Mouse (Mus musculus) right cerebral cortex, postnatal 36 days (tissue): ENCODE results near the gene Spout1.

Experiments
- DNase-seq, 2 experiments: peaks; one replicate each; pipeline ENCODE4 v3.0.0; 2022; ENCODE audit warnings: low spot score in 2 of 2, mixed read lengths in 1 of 2

Spout1 gene

DNA sequence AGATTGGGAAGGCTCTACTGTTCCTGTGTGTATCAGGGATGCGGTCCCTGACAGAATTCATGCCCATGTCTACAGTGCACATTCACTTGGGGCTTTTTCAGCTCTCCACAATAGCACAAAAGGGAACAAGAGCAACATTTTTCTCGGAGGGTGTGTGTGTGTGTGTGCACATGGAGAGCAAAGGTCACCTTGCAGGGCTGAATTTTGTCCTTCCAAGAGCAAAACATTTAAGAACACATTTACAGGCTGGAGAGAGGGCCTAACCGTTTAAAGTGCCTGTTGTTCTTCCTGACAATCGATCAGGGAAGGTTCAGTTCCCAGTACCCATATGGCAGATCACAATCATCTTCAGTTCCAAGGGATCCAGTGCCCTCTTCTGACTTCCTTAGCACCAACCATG is 48.1 kb downstream of the Spout1 start:
- no peak for DNase-seq

DNA sequence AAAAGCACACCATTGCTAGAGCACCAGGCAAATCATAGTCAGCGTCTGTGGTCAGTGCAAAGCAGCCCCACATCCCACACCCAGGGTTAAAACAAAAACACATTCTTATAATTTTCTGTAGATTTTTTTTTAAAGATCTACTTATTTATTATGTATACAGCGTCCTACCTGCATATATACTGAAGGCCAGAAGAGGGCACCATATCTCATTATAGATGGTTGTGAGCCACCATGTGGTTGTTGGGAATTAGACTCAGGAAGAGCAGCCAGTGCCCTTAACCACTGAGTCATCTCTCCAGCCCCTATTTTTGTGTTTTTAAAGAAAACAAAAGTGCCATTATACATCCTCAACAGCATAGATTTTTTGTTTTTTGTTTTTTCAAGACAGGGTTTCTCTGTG is 49.5 kb downstream of the Spout1 start:
- DNase-seq: no peak

DNA sequence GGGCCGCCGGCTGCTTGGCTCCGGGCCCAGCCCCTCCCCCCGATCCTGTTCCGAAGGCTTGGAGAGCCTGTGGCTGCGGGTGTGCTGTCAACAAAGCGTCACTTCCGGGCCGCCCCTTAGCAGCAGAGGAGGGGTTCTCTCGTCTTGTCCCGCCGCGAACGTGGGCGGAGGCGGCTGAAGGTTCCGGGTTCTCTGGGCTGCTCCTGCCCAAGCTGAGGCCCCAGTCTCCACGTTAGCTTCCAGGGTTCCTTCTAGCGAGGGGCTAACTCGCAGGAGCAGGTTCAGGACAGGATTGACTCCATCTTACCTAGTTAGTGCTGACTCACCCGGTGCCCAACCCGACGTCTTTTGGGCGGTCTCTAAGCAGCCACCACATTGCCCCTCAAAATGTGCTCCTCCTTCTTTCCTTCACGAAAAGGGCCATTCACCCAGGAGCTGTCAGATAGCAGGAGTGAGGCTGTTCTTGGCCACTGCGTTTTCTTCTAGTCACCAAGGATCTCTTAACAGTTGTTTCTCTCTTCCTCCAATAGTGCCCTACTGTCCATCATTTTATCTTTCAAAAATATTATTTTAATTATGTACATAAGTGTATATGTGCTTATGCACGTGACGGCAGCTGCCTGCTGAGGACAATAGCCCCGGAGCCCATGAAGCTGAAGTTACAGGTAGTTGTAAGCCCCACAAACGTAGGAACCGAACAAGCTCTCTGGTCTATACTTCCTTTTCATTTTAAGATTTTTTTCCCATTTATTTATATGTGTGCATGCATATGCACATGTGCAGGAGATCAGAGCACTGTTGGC is 53.6 kb downstream of the Spout1 start, which contains the start of gene Zer1:
Gene Zer1, minus strand, starts transcription at position 114 of the 803 bp plus-strand sequence.
- DNase-seq: peak; percentile 92 to 94

DNA sequence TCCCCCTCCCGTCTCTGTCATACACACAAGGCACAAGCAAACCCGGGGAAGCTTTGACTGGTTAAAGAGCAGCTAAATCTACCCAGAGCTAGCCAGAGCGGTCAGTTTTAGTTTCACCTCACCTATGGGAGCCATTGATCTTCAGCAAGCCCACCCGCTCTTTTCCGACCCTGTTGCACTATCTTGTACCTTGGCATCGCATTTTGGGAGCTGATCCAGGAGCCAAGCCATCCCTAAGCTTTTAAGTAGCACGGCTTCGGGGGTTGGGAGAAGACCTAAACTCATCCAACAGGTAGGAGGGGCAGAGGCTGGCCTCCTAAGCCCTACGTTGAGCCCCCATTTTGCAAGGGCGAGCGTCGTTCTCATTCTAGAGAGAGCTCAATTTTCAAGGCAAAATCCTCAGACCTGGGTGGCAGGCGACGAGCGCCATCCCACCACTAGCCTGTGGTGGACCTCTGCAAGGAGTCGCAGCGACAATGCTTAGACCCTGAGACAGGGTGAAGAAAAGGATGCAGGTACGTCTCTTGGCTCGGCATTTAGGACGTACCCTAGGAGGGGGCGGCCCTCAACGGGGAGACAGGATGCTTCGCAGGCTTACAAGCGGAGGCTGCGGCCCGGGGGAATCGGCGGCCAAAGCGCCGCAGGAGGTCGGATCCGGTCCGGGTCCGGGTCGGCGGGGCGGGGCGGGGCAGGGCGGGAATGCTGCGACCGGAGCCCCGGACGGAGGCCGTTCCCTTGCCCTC is 54.4 kb downstream of the Spout1 start:
- peak in 1 of 2 experiments; percentile 25 for DNase-seq
